Mouse (Mus musculus) lung, postnatal 36 days (tissue): ENCODE results near the gene Cyp1a2.
A peak's percentile ranks its signal among the peaks of the same experiment; 100 is the strongest.

Experiments
- DNase-seq: peaks from one replicate; pipeline ENCODE4 v3.0.0; 2022; ENCODE audit warnings: mixed read lengths

The Cyp1a2 gene

GRCm38 (mm10) chr9:57644944-57645893 lies 38.3 kb downstream of the Cyp1a2 start:
- peak; percentile 93 for DNase-seq

- peak; percentile 43 for DNase-seq
Observed at GRCm38 (mm10) chr9:57644442-57644943, 39.0 kb downstream of the Cyp1a2 start.

- DNase-seq: peak; percentile 58
Observed at GRCm38 (mm10) chr9:57643856-57644180, 39.7 kb downstream of the Cyp1a2 start.

GRCm38 (mm10) chr9:57643169-57643855 lies 40.2 kb downstream of the Cyp1a2 start:
- peak; percentile 34 for DNase-seq

GRCm38 (mm10) chr9:57641775-57642550 lies 41.5 kb downstream of the Cyp1a2 start:
- DNase-seq: no peak

GRCm38 (mm10) chr9:57641022-57641421 lies 42.5 kb downstream of the Cyp1a2 start:
- DNase-seq: peak; percentile 36

GRCm38 (mm10) chr9:57640384-57640783 lies 43.1 kb downstream of the Cyp1a2 start:
- peak; percentile 93 for DNase-seq

GRCm38 (mm10) chr9:57639661-57640328 lies 43.7 kb downstream of the Cyp1a2 start:
- peak; percentile 37 for DNase-seq

- DNase-seq: peak; percentile 87
Observed at GRCm38 (mm10) chr9:57638651-57639459, 44.6 kb downstream of the Cyp1a2 start.

- DNase-seq: peak; percentile 83
Observed at GRCm38 (mm10) chr9:57637741-57638322, 45.7 kb downstream of the Cyp1a2 start.

- no peak for DNase-seq
Observed at GRCm38 (mm10) chr9:57637272-57637671, 46.2 kb downstream of the Cyp1a2 start.

GRCm38 (mm10) chr9:57633481-57634024 lies 50.0 kb downstream of the Cyp1a2 start:
- DNase-seq: peak; percentile 42

- peak; percentile 86 for DNase-seq
Observed at GRCm38 (mm10) chr9:57629118-57629874, 54.2 kb downstream of the Cyp1a2 start.

- DNase-seq: no peak
Observed at GRCm38 (mm10) chr9:57628717-57629116, 54.8 kb downstream of the Cyp1a2 start.

- DNase-seq: no peak
Observed at GRCm38 (mm10) chr9:57627892-57628291, 55.6 kb downstream of the Cyp1a2 start.

- no peak for DNase-seq
Observed at GRCm38 (mm10) chr9:57627191-57627590, 56.3 kb downstream of the Cyp1a2 start.
